Mouse (Mus musculus): ENCODE data around the gene Cpeb4.
"Not testable (repeated sequence)": the region's sequence is repeated elsewhere in the genome, so short reads cannot be mapped to it uniquely, and the experiment has no call there.

Gene Cpeb4

GRCm38 (mm10) chr11:31871911-31872310 is at the start of gene Cpeb4:
Cpeb4 (plus strand) TSS chr11:31872211.
- no peak for DNase-seq (ENCODE audit: low spot score)

GRCm38 (mm10) chr11:31822556-31822955 is 49.5 kb upstream of the Cpeb4 start:
- DNase-seq (ENCODE audit: low spot score), result no peak

GRCm38 (mm10) chr11:31823513-31823912 is 48.5 kb upstream of the Cpeb4 start:
- no peak for DNase-seq (ENCODE audit: low spot score)

GRCm38 (mm10) chr11:31824504-31825166 is 47.4 kb upstream of the Cpeb4 start:
- no peak for DNase-seq (ENCODE audit: low spot score)

GRCm38 (mm10) chr11:31828011-31828770 is 43.8 kb upstream of the Cpeb4 start:
- no peak for DNase-seq (ENCODE audit: low spot score)

- no peak for DNase-seq (ENCODE audit: low spot score)
Observed at GRCm38 (mm10) chr11:31828771-31829072, 43.3 kb upstream of the Cpeb4 start.

GRCm38 (mm10) chr11:31830213-31831151 is 41.5 kb upstream of the Cpeb4 start:
- no peak for DNase-seq (ENCODE audit: low spot score)

- DNase-seq (ENCODE audit: low spot score), result no peak
Observed at GRCm38 (mm10) chr11:31831451-31831850, 40.6 kb upstream of the Cpeb4 start.

GRCm38 (mm10) chr11:31831983-31832382 is 40.0 kb upstream of the Cpeb4 start:
- no peak for DNase-seq (ENCODE audit: low spot score)

- DNase-seq (ENCODE audit: low spot score), result no peak
Observed at GRCm38 (mm10) chr11:31832439-31832980, 39.5 kb upstream of the Cpeb4 start.

- DNase-seq (ENCODE audit: low spot score), result no peak
Observed at GRCm38 (mm10) chr11:31833506-31833905, 38.5 kb upstream of the Cpeb4 start.

- no peak for DNase-seq (ENCODE audit: low spot score)
Observed at GRCm38 (mm10) chr11:31835352-31835751, 36.7 kb upstream of the Cpeb4 start.

GRCm38 (mm10) chr11:31837243-31837642 is 34.8 kb upstream of the Cpeb4 start:
- DNase-seq (ENCODE audit: low spot score), result no peak

GRCm38 (mm10) chr11:31837753-31838152 is 34.3 kb upstream of the Cpeb4 start:
- no peak for DNase-seq (ENCODE audit: low spot score)

GRCm38 (mm10) chr11:31838442-31839083 is 33.4 kb upstream of the Cpeb4 start:
- peak; percentile 64 for DNase-seq (ENCODE audit: low spot score)

- no peak for DNase-seq (ENCODE audit: low spot score)
Observed at GRCm38 (mm10) chr11:31839084-31839460, 32.9 kb upstream of the Cpeb4 start.

GRCm38 (mm10) chr11:31842171-31842959 is 29.6 kb upstream of the Cpeb4 start:
- DNase-seq (ENCODE audit: low spot score), result no peak

GRCm38 (mm10) chr11:31843177-31843833 is 28.7 kb upstream of the Cpeb4 start:
- no peak for DNase-seq (ENCODE audit: low spot score)

GRCm38 (mm10) chr11:31843834-31844188 is 28.2 kb upstream of the Cpeb4 start:
- no peak for DNase-seq (ENCODE audit: low spot score)

GRCm38 (mm10) chr11:31845111-31845510 is 26.9 kb upstream of the Cpeb4 start:
- not testable (repeated sequence) for DNase-seq (ENCODE audit: low spot score)
